Mouse (Mus musculus): Measurements from ENCODE around the gene Rita1. TPM values are rescaled to one million over a fixed set of nuclear protein-coding genes. Genes with fewer than 3 reads are reported as not detected.

Gene Rita1
- polyA plus RNA-seq, 1 experiment from 2014 or later, result 9.0 TPM

DNA sequence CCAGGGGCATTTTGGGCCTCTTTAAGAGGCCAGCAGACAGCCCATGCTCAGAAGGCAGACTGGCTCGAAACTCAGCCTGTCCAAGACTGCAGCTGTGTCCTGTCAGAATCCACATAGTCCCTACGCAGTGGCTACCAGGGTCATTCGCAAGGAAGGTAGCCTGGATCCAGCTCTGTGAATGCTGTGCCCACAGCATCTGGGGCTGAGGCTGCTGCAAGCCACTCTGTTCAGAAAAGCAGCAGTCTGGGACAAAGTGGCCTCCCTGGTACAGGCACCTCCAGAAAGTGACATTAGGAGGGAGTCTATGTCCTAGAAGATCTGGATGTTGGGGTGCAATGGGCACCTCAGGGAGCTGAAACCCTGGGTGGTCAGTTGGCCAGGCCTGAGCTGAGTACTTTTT is 42.6 kb downstream of the Rita1 start:
- H3K9ac ChIP-seq (replicated peaks; ENCODE audit: low read depth, low read length), result no peak overlapping the region
- no peak for ATAC-seq (ENCODE audit: insufficient number of reproducible peaks, insufficient read depth, low FRiP score, low read depth)
- peaks cover 64% of the 10 kb centered on the region for H3K4me1 ChIP-seq (ENCODE audit: control insufficient read depth, insufficient read depth, low read length)
- H3K9me3 ChIP-seq (ENCODE audit: control insufficient read depth, low read depth, low read length), result no peaks in the 10 kb centered on the region
- 62% methylated on average over 3 of the region's 3 CpGs for WGBS
- H3K36me3 ChIP-seq (ENCODE audit: control insufficient read depth, insufficient read depth, low read length), result no peaks in the 10 kb centered on the region
- H3K27ac ChIP-seq (ENCODE audit: low read length), result no peak overlapping the region
- H3K27me3 ChIP-seq (ENCODE audit: control insufficient read depth, insufficient read depth, low read length), result no peaks in the 10 kb centered on the region
- no peak overlapping the region for H3K4me3 ChIP-seq (ENCODE audit: low read depth, low read length)
- no peak overlapping the region for H3K4me2 ChIP-seq (replicated peaks; ENCODE audit: low read depth, low read length)

DNA sequence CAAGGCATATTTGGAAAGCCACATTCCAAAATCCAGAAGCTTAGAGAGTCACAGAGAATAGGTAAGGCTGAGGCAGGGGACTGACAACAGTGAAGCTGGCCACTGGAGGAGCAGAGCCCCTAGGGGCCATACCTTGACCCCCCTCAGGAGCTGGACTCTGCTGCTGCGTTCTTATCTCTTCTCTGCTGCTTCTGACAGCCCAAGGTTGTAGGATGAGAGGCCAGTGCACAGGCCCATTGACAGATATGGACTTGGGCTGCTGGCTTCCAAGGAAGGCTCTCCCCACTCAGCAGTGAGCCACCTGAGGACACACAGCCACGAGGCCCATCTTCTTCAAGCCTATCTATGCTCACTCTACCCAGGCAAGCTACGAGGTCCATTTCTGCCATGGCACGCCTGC is 43.4 kb downstream of the Rita1 start:
- H3K27ac ChIP-seq (ENCODE audit: low read length), result peak overlapping the region; percentile 70; the same call in 1 of the 2 replicates

DNA sequence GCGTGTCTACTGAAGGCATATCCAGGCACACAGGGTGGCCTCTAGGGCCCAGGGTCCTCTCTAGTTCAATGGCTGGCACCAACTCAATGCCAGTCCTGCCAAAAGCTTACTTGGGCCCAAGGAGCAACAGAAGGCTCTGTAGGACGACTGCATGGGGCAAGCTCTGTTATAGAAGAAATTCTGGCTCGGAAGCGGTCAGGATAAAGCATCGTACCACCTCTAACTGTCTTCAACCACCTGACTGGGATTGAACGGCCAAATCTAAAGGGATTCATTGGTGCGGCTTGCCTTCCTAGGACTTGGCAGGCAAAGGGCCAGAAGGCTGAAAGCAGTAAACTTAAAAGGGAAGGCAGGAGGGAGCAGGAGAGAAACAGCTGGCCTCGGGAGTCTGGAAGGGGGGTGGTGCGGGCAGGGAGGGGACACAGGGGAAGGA is 44.0 kb downstream of the Rita1 start:
- Histone ChIP-seq H3K36me3 (ENCODE audit: control insufficient read depth, insufficient read depth, low read length) (no peaks in the 10 kb centered on the region), H3K9me3 (ENCODE audit: control insufficient read depth, low read depth, low read length) (no peaks in the 10 kb centered on the region), H3K27me3 (ENCODE audit: control insufficient read depth, insufficient read depth, low read length) (no peaks in the 10 kb centered on the region), H3K9ac (replicated peaks; ENCODE audit: low read depth, low read length) (no peak overlapping the region), H3K4me1 (ENCODE audit: control insufficient read depth, insufficient read depth, low read length) (peaks cover 75% of the 10 kb centered on the region), H3K4me2 (replicated peaks; ENCODE audit: low read depth, low read length) (no peak overlapping the region), H3K27ac (ENCODE audit: low read length) (peak overlapping the region; percentile 70), H3K4me3 (ENCODE audit: low read depth, low read length) (no peak overlapping the region)
- ATAC-seq (ENCODE audit: insufficient number of reproducible peaks, insufficient read depth, low FRiP score, low read depth), result no peak
- 48% methylated on average over 9 of the region's 9 CpGs for WGBS

More for the DNA sequence above, 43.4 kb downstream of the Rita1 start:
- H3K4me3 ChIP-seq (ENCODE audit: low read depth, low read length), result no peak overlapping the region
- no peaks in the 10 kb centered on the region for H3K27me3 ChIP-seq (ENCODE audit: control insufficient read depth, insufficient read depth, low read length)
- H3K4me2 ChIP-seq (replicated peaks; ENCODE audit: low read depth, low read length), result no peak overlapping the region
- no peak for ATAC-seq (ENCODE audit: insufficient number of reproducible peaks, insufficient read depth, low FRiP score, low read depth)
- no peaks in the 10 kb centered on the region for H3K9me3 ChIP-seq (ENCODE audit: control insufficient read depth, low read depth, low read length)
- no peak overlapping the region for H3K9ac ChIP-seq (replicated peaks; ENCODE audit: low read depth, low read length)
- 77% methylated on average over 4 of the region's 4 CpGs for WGBS
- no peaks in the 10 kb centered on the region for H3K36me3 ChIP-seq (ENCODE audit: control insufficient read depth, insufficient read depth, low read length)
- H3K4me1 ChIP-seq (ENCODE audit: control insufficient read depth, insufficient read depth, low read length), result peaks cover 71% of the 10 kb centered on the region

DNA sequence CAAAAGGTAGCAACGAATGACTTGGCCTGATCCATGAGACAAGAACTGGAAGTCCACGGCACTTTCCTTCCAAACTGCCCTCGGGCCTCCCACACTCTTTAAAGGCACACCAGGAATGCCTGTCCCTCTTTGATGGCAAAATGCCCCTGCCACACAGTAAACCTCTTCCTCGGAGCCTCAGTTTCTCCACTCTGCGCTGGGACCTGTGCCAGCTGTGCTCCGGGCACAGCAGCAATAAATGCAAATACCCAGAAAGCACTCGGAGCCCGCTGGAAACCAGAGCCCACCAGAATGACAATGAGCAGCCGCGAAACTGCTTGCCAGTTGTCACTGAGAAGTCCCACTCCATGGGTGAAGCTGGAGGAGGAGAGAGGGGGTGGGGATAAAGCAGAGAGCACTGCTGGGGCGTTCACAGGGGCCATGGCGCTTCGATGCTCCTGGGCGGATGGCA is 44.6 kb downstream of the Rita1 start:
- H3K9me3 ChIP-seq (ENCODE audit: control insufficient read depth, low read depth, low read length), result no peaks in the 10 kb centered on the region
- no peak overlapping the region for H3K4me2 ChIP-seq (replicated peaks; ENCODE audit: low read depth, low read length)
- H3K36me3 ChIP-seq (ENCODE audit: control insufficient read depth, insufficient read depth, low read length), result no peaks in the 10 kb centered on the region
- peaks cover 81% of the 10 kb centered on the region for H3K4me1 ChIP-seq (ENCODE audit: control insufficient read depth, insufficient read depth, low read length)
- no peak for ATAC-seq (ENCODE audit: insufficient number of reproducible peaks, insufficient read depth, low FRiP score, low read depth)
- peak overlapping the region; percentile 70 for H3K27ac ChIP-seq (ENCODE audit: low read length)
- H3K4me3 ChIP-seq (ENCODE audit: low read depth, low read length), result no peak overlapping the region
- H3K27me3 ChIP-seq (ENCODE audit: control insufficient read depth, insufficient read depth, low read length), result no peaks in the 10 kb centered on the region
- no peak overlapping the region for H3K9ac ChIP-seq (replicated peaks; ENCODE audit: low read depth, low read length)
- 58% methylated on average over 14 of the region's 14 CpGs for WGBS

DNA sequence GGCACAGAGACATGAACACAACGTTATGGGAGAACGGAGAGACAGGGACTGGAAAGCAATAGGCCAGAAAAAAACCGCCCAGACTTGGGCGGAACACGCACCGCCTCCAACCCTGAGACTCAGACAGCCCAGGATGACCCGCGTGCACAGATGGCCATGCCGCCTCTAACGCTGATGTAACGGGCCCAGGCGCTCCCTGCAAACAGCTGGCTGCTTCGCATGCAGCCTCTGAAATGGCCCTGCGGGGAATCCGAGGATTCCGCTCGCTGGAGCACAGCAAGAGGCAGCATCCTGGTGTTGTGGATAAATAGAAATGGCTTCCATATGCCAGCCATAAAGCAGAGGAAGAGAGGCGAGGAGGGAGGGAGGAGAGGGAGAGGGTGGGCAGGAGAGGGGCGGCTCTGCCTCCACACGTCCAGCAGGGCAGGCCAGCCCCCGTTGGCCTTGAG is 45.1 kb downstream of the Rita1 start:
- H3K36me3 ChIP-seq (ENCODE audit: control insufficient read depth, insufficient read depth, low read length), result no peaks in the 10 kb centered on the region
- H3K9me3 ChIP-seq (ENCODE audit: control insufficient read depth, low read depth, low read length), result no peaks in the 10 kb centered on the region
- WGBS, result 30% methylated on average over 21 of the region's 21 CpGs
- H3K9ac ChIP-seq (replicated peaks; ENCODE audit: low read depth, low read length), result no peak overlapping the region
- H3K4me2 ChIP-seq (replicated peaks; ENCODE audit: low read depth, low read length), result no peak overlapping the region
- peak overlapping the region; percentile 70 for H3K27ac ChIP-seq (ENCODE audit: low read length)
- peaks cover 83% of the 10 kb centered on the region for H3K4me1 ChIP-seq (ENCODE audit: control insufficient read depth, insufficient read depth, low read length)
- no peak overlapping the region for H3K4me3 ChIP-seq (ENCODE audit: low read depth, low read length)
- no peak for ATAC-seq (ENCODE audit: insufficient number of reproducible peaks, insufficient read depth, low FRiP score, low read depth)
- no peaks in the 10 kb centered on the region for H3K27me3 ChIP-seq (ENCODE audit: control insufficient read depth, insufficient read depth, low read length)

DNA sequence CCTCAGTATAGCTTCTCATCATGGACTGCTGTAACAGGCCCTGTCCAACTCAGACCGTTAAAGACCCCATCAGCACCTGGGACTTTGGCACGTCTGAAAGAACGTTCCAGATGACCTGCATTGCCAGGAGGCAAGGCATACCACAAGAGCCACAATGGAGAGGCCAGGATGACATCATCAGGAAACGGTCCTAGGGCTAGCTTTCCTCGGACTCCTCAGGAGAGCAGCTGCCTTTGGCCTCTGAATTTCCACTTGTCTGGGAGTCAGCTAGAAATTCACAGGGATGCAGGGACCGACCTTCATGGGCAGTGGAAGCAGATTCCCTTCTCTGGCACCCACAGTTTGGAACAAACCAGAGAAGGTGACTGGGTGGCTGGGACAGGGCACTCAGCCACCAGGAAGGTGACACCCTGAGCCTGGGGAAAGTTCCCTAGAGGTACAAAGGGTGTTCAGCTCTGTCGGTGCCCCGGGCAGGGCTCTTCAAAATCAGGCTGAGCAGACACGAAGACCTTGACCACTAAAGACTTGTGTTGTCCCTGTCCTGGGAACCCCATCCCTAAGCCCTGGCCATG is 45.6 kb downstream of the Rita1 start:
- H3K4me3 ChIP-seq (ENCODE audit: low read depth, low read length), result no peak overlapping the region

DNA sequence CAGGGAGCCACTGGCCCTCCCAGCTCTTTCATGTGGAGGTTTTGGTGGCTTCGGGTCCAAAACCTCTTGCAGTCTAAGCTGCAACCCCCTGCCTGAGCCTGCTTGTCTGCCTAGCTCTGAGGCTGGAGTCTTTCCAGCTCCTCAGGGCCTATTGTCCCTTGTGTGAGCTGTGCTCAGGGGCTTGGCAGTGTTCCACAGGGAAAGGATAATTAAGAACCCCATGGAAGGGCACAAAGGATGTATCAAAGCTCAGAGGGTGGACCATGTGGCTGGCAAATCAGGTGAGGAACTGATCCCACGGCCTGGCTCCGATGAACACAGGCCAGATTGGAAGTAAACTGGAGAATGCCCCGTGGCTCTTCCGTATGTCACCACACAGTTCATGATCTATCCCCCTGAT is 46.3 kb downstream of the Rita1 start:
- no peak for ATAC-seq (ENCODE audit: insufficient number of reproducible peaks, insufficient read depth, low FRiP score, low read depth)
- Histone ChIP-seq H3K9ac (replicated peaks; ENCODE audit: low read depth, low read length) (no peak overlapping the region), H3K27ac (ENCODE audit: low read length) (peak overlapping the region; percentile 66), H3K4me3 (ENCODE audit: low read depth, low read length) (no peak overlapping the region), H3K4me1 (ENCODE audit: control insufficient read depth, insufficient read depth, low read length) (peaks cover 79% of the 10 kb centered on the region), H3K27me3 (ENCODE audit: control insufficient read depth, insufficient read depth, low read length) (no peaks in the 10 kb centered on the region), H3K4me2 (replicated peaks; ENCODE audit: low read depth, low read length) (no peak overlapping the region), H3K36me3 (ENCODE audit: control insufficient read depth, insufficient read depth, low read length) (no peaks in the 10 kb centered on the region), H3K9me3 (ENCODE audit: control insufficient read depth, low read depth, low read length) (no peaks in the 10 kb centered on the region)
- 70% methylated on average over 5 of the region's 5 CpGs for WGBS

More for the DNA sequence above, 45.6 kb downstream of the Rita1 start:
- Histone ChIP-seq H3K27ac (ENCODE audit: low read length) (peak overlapping the region; percentile 70; the same call in 1 of the 2 replicates), H3K4me2 (replicated peaks; ENCODE audit: low read depth, low read length) (no peak overlapping the region), H3K36me3 (ENCODE audit: control insufficient read depth, insufficient read depth, low read length) (no peaks in the 10 kb centered on the region), H3K9me3 (ENCODE audit: control insufficient read depth, low read depth, low read length) (no peaks in the 10 kb centered on the region), H3K27me3 (ENCODE audit: control insufficient read depth, insufficient read depth, low read length) (no peaks in the 10 kb centered on the region), H3K4me1 (ENCODE audit: control insufficient read depth, insufficient read depth, low read length) (peaks cover 83% of the 10 kb centered on the region), H3K9ac (replicated peaks; ENCODE audit: low read depth, low read length) (no peak overlapping the region)
- ATAC-seq (ENCODE audit: insufficient number of reproducible peaks, insufficient read depth, low FRiP score, low read depth), result no peak
- 62% methylated on average over 9 of the region's 9 CpGs for WGBS

DNA sequence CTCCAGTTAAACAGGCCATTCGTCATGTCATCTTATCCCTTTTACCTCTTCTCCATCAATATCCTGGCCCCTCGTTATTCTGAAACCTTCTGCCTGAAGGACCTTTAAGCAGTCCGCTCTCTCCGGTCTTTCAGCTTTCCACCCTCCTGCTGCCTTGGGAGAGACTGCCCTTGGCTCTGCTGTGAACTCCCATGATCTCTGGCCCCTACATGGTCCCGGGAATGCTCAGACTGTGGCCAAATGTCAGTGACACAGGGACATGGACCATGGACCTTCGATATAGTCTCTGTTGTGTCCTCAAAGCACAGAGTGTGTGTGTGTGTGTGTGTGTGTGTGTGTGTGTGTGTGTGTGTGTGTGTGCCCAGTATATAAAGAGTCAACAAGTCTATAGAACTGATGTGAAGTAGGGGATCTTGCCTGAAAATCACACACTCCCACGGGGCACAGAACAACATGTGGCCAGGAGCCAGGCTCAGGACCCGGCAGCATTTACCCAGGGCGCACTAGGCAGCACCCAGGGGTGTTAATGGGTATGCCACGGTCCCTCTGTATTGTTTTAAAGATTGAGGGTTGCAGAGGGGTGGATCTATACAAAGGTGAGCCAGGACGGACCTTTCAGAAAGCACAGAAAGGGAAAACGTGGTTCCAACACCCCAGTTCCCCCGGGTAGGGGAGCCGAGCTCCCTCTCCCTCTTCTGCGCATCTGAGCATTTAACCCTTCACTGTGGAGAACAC is 47.1 kb downstream of the Rita1 start:
- Histone ChIP-seq H3K27ac (ENCODE audit: low read length) (peak overlapping the region; percentile 66), H3K9ac (replicated peaks; ENCODE audit: low read depth, low read length) (no peak overlapping the region), H3K4me1 (ENCODE audit: control insufficient read depth, insufficient read depth, low read length) (peaks cover 80% of the 10 kb centered on the region), H3K27me3 (ENCODE audit: control insufficient read depth, insufficient read depth, low read length) (no peaks in the 10 kb centered on the region), H3K4me3 (ENCODE audit: low read depth, low read length) (no peak overlapping the region), H3K4me2 (replicated peaks; ENCODE audit: low read depth, low read length) (no peak overlapping the region), H3K9me3 (ENCODE audit: control insufficient read depth, low read depth, low read length) (no peaks in the 10 kb centered on the region), H3K36me3 (ENCODE audit: control insufficient read depth, insufficient read depth, low read length) (no peaks in the 10 kb centered on the region)
- ATAC-seq (ENCODE audit: insufficient number of reproducible peaks, insufficient read depth, low FRiP score, low read depth), result no peak
- WGBS, result 38% methylated on average over 15 of the region's 15 CpGs
